Mouse (Mus musculus) intestine, embryonic 14.5 days (tissue): ENCODE measurements around the gene Faah. TPM values are rescaled to one million over a fixed set of nuclear protein-coding genes. Genes with fewer than 3 reads are reported as not detected.

Experiments used
- ATAC-seq: fragments of 200-750 bp; cut with Nextera tagmentation; replicated peaks from 2 replicates; pipeline ENCODE4 v1.8.0; 2017; ENCODE audit warnings: low read depth, moderate number of reproducible peaks, moderate TSS enrichment, moderate library complexity; ENCODE audit not compliant: low FRiP score, low TSS enrichment
- DNase-seq: peaks from one replicate; pipeline ENCODE4 v3.0.0-alpha.2; 2018; ENCODE audit warnings: low spot score
- H3K27ac ChIP-seq: fragments of 300-500 bp; sonication (generic); 2 replicates; pipeline ENCODE4 v1.5.1; 2014; ENCODE audit warnings: low read depth, mild to moderate bottlenecking, control low read depth
- H3K27me3 ChIP-seq: fragments of 300-500 bp; sonication (generic); replicated peaks from 2 replicates; pipeline ENCODE4 v1.6.1; 2014; ENCODE audit warnings: low read length, control low read depth; ENCODE audit not compliant: control insufficient read depth, insufficient read depth
- H3K36me3 ChIP-seq: fragments of 300-500 bp; sonication (generic); 2 replicates; pipeline ENCODE4 v1.6.1; 2014; ENCODE audit warnings: low read length, control low read depth; ENCODE audit not compliant: control insufficient read depth, insufficient read depth
- H3K4me1 ChIP-seq: fragments of 300-500 bp; sonication (generic); replicated peaks from 2 replicates; pipeline ENCODE4 v1.6.1; 2014; ENCODE audit warnings: low read length, control low read depth, mixed read lengths; ENCODE audit not compliant: control insufficient read depth, insufficient read depth
- H3K4me2 ChIP-seq: fragments of 300-500 bp; sonication (generic); 2 replicates; pipeline ENCODE4 v1.6.1; 2014; ENCODE audit warnings: low read length
- H3K4me3 ChIP-seq: fragments of 300-500 bp; sonication (generic); 2 replicates; pipeline ENCODE4 v1.5.1; 2014; ENCODE audit warnings: low read depth, low read length, control low read depth, mixed read lengths
- H3K9ac ChIP-seq: fragments of 300-500 bp; sonication (generic); 2 replicates; pipeline ENCODE4 v1.6.1; 2014; ENCODE audit warnings: mild to moderate bottlenecking, low read length
- H3K9me3 ChIP-seq: fragments of 300-500 bp; sonication (generic); 2 replicates; pipeline ENCODE4 v1.6.1; 2016; ENCODE audit warnings: low read length, control low read depth; ENCODE audit not compliant: control insufficient read depth
- WGBS: fragments of 180-500 bp; shearing (Covaris S2); extraction: QIAGEN DNeasy Blood & Tissue Kit; methylation state at CpG from one replicate; pipeline ENCODE4 v1.1.7; 2014; 5-methylcytosine and 5-hydroxymethylcytosine counted together
- polyA plus RNA-seq: library from polyadenylated mRNA; unstranded; fragments of >200 nt; fragmentation: Nextera tagmentation; extraction: Ambion mirVana; gene quantifications from 2 replicates; pipeline ENCODE4 v1.2.1, GENCODE M21; 2014

Gene Faah
- polyA plus RNA-seq, 1 experiment from 2014 or later, result 19.2 TPM

- no peak overlapping the region for H3K9ac ChIP-seq
- H3K4me1 ChIP-seq, result peaks cover 3% of the 10 kb centered on the region
- ATAC-seq (no peak), DNase-seq (peak; percentile 86)
- H3K36me3 ChIP-seq, result no peaks in the 10 kb centered on the region
- H3K4me2 ChIP-seq, result no peak overlapping the region
- no peak overlapping the region for H3K4me3 ChIP-seq
- H3K9me3 ChIP-seq, result no peaks in the 10 kb centered on the region
- 2% methylated on average over 37 of the region's 37 CpGs for WGBS
- H3K27me3 ChIP-seq, result peaks cover 99% of the 10 kb centered on the region
- no peak overlapping the region for H3K27ac ChIP-seq
Observed at GRCm38 (mm10) chr4:115938276-115939160, 79.2 kb downstream of the Faah start.

- 4% methylated on average over 19 of the region's 19 CpGs for WGBS
- Histone ChIP-seq H3K9ac (no peak overlapping the region), H3K27ac (no peak overlapping the region), H3K9me3 (no peaks in the 10 kb centered on the region), H3K4me3 (no peak overlapping the region), H3K4me2 (no peak overlapping the region), H3K4me1 (peaks cover 3% of the 10 kb centered on the region), H3K36me3 (no peaks in the 10 kb centered on the region), H3K27me3 (peaks cover 99% of the 10 kb centered on the region)
- DNase-seq (peak; percentile 70), ATAC-seq (no peak)
Observed at GRCm38 (mm10) chr4:115937061-115937976, 80.4 kb downstream of the Faah start.

- Histone ChIP-seq H3K27me3 (peaks cover 99% of the 10 kb centered on the region), H3K9ac (no peak overlapping the region), H3K4me2 (no peak overlapping the region), H3K9me3 (no peaks in the 10 kb centered on the region), H3K36me3 (no peaks in the 10 kb centered on the region), H3K27ac (no peak overlapping the region), H3K4me1 (peaks cover 3% of the 10 kb centered on the region), H3K4me3 (no peak overlapping the region)
- no peak for DNase-seq
- 1% methylated on average over 20 of the region's 20 CpGs for WGBS
- ATAC-seq, result no peak
Observed at GRCm38 (mm10) chr4:115936646-115937045, 81.1 kb downstream of the Faah start.

- no peak overlapping the region for H3K4me2 ChIP-seq
- H3K9ac ChIP-seq, result no peak overlapping the region
- no peak overlapping the region for H3K4me3 ChIP-seq
- no peaks in the 10 kb centered on the region for H3K9me3 ChIP-seq
- 2% methylated on average over 36 of the region's 36 CpGs for WGBS
- no peaks in the 10 kb centered on the region for H3K36me3 ChIP-seq
- no peak overlapping the region for H3K27ac ChIP-seq
- peaks cover 99% of the 10 kb centered on the region for H3K27me3 ChIP-seq
- peaks cover 3% of the 10 kb centered on the region for H3K4me1 ChIP-seq
- no peak for ATAC-seq
- DNase-seq, result peak; percentile 73
Observed at GRCm38 (mm10) chr4:115935835-115936581, 81.7 kb downstream of the Faah start.

GRCm38 (mm10) chr4:115931556-115932088 lies 86.1 kb downstream of the Faah start:
- H3K36me3 ChIP-seq, result no peaks in the 10 kb centered on the region
- H3K9ac ChIP-seq, result no peak overlapping the region
- ATAC-seq, result no peak
- H3K4me1 ChIP-seq, result peaks cover under 1% of the 10 kb centered on the region; the same call in 1 of the 2 replicates
- no peak for DNase-seq
- peaks cover 93% of the 10 kb centered on the region for H3K27me3 ChIP-seq
- H3K27ac ChIP-seq, result no peak overlapping the region
- WGBS, result 36% methylated on average over 13 of the region's 13 CpGs
- no peak overlapping the region for H3K4me2 ChIP-seq
- H3K4me3 ChIP-seq, result no peak overlapping the region
- H3K9me3 ChIP-seq, result no peaks in the 10 kb centered on the region

- DNase-seq (no peak), ATAC-seq (no peak)
- Histone ChIP-seq H3K36me3 (no peaks in the 10 kb centered on the region), H3K27ac (no peak overlapping the region), H3K4me3 (no peak overlapping the region), H3K4me2 (no peak overlapping the region), H3K9me3 (no peaks in the 10 kb centered on the region), H3K9ac (no peak overlapping the region), H3K4me1 (no peaks in the 10 kb centered on the region), H3K27me3 (peaks cover 57% of the 10 kb centered on the region)
- 25% methylated on average over 7 of the region's 7 CpGs for WGBS
Observed at GRCm38 (mm10) chr4:115927637-115928036, 90.1 kb downstream of the Faah start.

- H3K4me3 ChIP-seq, result no peak overlapping the region
- peaks cover 18% of the 10 kb centered on the region for H3K27me3 ChIP-seq
- H3K4me1 ChIP-seq, result no peaks in the 10 kb centered on the region
- H3K36me3 ChIP-seq, result no peaks in the 10 kb centered on the region
- no peak overlapping the region for H3K9ac ChIP-seq
- H3K27ac ChIP-seq, result no peak overlapping the region
- ATAC-seq (no peak), DNase-seq (no peak)
- 72% methylated on average over 16 of the region's 16 CpGs for WGBS
- H3K4me2 ChIP-seq, result no peak overlapping the region
- H3K9me3 ChIP-seq, result no peaks in the 10 kb centered on the region
Observed at GRCm38 (mm10) chr4:115923262-115923880, 94.4 kb downstream of the Faah start.
